Mouse (Mus musculus): ENCODE measurements around the gene Gnaq.

DNA sequence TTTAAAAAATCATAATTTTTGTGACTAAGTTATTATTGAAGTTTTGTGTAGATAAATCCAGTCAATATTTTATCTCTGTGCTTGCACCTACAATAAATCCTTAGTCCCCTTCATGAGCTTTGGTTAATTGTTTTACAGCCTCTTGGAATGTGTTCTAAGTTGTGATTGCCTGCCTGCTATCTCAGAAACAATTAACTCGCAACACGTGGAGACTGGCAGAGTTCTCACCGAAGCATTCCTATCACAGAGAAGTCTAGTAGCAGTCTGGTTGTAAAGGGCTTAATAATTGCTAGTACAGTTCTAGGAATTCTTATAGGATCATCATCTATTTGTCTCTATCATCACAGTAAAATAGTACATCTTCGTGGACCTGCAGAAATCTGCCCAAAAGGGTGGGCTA, 243.2 kb downstream of the Gnaq start:
- no peak for TF ChIP-seq CTCF (IDR thresholded peaks at IDR 0.05; ENCODE audit: control insufficient read depth, insufficient read depth, low read length)
- TF ChIP-seq POLR2A (IDR thresholded peaks at IDR 0.05; ENCODE audit: borderline replicate concordance, control insufficient read depth, low read depth, low read length): no peak
